Mouse (Mus musculus) C2C12 (cell line): ENCODE measurements at regions not wholly inside any gene's neighbourhood (a gene's known extent, or its start where the extent isn't known, plus 50 kb on each side); places are given as distances from the start of the nearest gene placed in this dataset.

Experiments used
- CTCF ChIP-seq: IDR thresholded peaks from one replicate; pipeline ENCODE4 v1.5.1; 2011; ENCODE audit not compliant: control insufficient read depth, insufficient read depth, insufficient read length
- FOSL1 ChIP-seq: IDR thresholded peaks from one replicate; pipeline ENCODE4 v1.8.0; 2011; ENCODE audit warnings: mild to moderate bottlenecking, low read length; ENCODE audit not compliant: poor library complexity, insufficient read depth, severe bottlenecking
- MAX ChIP-seq: IDR thresholded peaks from one replicate; pipeline ENCODE4 v1.6.1; 2011; ENCODE audit warnings: mild to moderate bottlenecking, control low read depth
- MYOD1 ChIP-seq: IDR thresholded peaks from one replicate; pipeline ENCODE4 v1.6.1; 2011; ENCODE audit warnings: low read depth; ENCODE audit not compliant: control insufficient read depth, insufficient read length
- MYOG ChIP-seq: IDR thresholded peaks from one replicate; pipeline ENCODE4 v1.6.1; 2011; ENCODE audit not compliant: control insufficient read depth, insufficient read length; ENCODE audit errors: extremely low read depth

DNA sequence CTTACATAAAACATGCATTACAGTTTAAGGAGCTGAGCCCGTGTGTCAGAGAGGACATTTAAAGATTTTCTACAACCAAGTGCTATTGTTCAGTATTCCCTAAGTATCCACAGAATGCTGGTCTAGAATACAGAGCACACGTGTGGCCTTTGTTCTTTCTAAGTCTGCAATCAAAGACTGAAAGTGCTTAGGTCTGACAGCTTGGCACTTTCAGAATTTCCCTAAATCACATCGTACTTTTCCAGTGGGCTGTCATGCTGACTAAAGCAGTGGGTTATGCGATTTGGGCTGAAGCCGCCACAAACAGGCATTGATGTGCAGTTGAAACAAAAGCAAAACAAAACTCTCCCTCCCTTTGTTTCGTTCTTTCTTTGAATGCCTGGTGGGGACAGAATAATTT, 84.9 kb upstream of the Pam start:
- no peak for TF ChIP-seq CTCF
- no peak for TF ChIP-seq MAX
- TF ChIP-seq FOSL1, result no peak
- no peak for TF ChIP-seq MYOD1
- TF ChIP-seq MYOG, result no peak
